Mouse (Mus musculus) mature B cell (primary cell): Measurements from ENCODE around the gene Fcgr2b.
"Not testable (repeated sequence)": the region's sequence is repeated elsewhere in the genome, so short reads cannot be mapped to it uniquely, and the experiment has no call there.

Experiments
- in situ Hi-C: fragments of 300-500 bp; cut with MboI; formaldehyde crosslinking; loops from 2 replicates; pipeline ENCODE4 v1.14.3; 2019

Fcgr2b gene

GRCm38 (mm10) chr1:170975751-170976161 is 591 bp downstream of the Fcgr2b start:
- in situ Hi-C loops = no loop called here

GRCm38 (mm10) chr1:170975350-170975749 is 997 bp downstream of the Fcgr2b start:
- in situ Hi-C loops = not testable (repeated sequence)

DNA sequence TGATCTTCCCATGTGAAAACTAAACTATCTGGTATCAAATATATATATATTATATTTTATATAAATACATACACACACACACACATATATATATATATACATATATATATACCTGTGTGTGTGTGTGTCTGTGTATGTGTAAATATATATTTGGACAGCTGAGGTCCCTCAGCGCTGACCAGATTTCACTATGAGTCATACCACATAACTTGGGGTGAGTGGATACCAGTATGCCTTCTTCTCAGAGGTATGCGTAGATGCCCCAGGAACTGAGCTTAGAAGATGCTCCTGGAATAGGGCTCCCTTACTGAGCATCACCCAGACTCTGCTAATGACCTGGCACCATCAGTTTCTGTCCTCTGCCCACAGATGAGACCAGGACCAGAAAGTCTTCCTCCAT is 1.6 kb downstream of the Fcgr2b start:
- in situ Hi-C loops = no loop called here

DNA sequence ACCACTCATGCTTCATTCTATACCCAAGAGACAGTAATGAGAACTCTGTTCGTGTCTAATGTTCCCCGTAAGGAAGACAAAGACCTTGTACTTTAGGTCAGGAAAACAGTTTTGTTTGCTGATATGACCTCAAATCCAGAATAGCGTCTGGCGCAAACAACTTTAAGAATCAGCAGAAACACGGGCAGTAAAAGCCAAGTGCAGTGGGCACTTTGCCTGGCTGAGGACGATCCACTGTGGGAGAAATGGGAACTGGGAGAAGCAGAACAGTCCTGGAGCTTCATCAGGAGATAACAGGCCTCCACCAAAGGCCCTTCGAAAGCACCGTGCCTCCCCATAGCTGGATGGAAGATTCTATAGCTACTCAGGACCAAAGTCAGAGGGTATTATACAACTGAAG is 2.2 kb downstream of the Fcgr2b start:
- in situ Hi-C loops = no loop called here

GRCm38 (mm10) chr1:170972936-170973335 is 3.4 kb downstream of the Fcgr2b start:
- in situ Hi-C loops = no loop called here

GRCm38 (mm10) chr1:170972494-170972893 is 3.9 kb downstream of the Fcgr2b start:
- in situ Hi-C loops = no loop called here

- in situ Hi-C loops = no loop called here
Observed at GRCm38 (mm10) chr1:170968576-170968975, 7.8 kb downstream of the Fcgr2b start.

- in situ Hi-C loops = no loop called here
Observed at GRCm38 (mm10) chr1:170967581-170967980, 8.8 kb downstream of the Fcgr2b start.

- in situ Hi-C loops = no loop called here
Observed at GRCm38 (mm10) chr1:170963087-170963486, 13.3 kb downstream of the Fcgr2b start.

DNA sequence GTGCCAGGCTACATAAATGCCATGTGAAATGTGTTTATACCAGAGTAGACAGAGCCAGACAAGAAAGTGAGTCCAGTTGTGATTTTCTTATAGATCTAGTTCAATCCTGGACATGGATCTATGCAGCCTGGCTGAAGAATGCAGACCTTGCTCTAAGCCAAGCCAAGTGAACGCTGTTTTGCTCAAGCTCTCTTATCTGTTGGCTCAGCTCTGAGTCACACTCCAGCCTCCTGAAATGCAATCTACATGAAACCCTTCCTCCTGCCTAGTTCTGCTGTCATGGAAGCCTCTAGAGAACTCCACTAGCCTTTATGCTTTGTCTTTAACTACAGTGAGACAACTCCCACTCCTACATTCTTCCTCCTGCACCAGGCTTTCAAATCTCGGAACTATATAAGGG is 14.0 kb downstream of the Fcgr2b start:
- in situ Hi-C loops = no loop called here

- in situ Hi-C loops = no loop called here
Observed at GRCm38 (mm10) chr1:170961101-170961500, 15.2 kb downstream of the Fcgr2b start.

- in situ Hi-C loops = no loop called here
Observed at GRCm38 (mm10) chr1:170959791-170960190, 16.6 kb downstream of the Fcgr2b start.

DNA sequence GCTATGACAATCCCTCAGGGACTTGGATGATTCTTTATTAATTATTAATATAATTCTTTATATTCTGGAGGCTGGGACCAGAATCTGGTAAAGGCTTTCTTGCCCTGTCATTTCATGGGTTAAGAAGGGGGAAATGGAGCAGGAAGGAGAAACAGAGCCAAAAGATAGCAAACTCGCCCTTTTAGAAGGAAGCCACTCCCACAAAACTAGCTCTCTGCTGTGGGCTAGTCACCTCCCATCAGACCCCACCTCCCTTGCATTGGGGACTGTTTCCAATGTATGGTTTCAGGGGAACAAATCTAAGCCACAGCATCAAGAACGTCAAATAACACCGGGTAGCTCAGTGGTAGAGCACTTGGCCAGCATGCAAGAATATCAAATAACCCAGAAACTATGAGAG is 18.1 kb downstream of the Fcgr2b start:
- in situ Hi-C loops = no loop called here

GRCm38 (mm10) chr1:170953192-170953591 is 23.2 kb downstream of the Fcgr2b start:
- in situ Hi-C loops = no loop called here

GRCm38 (mm10) chr1:170950772-170951171 is 25.6 kb downstream of the Fcgr2b start:
- in situ Hi-C loops = no loop called here

GRCm38 (mm10) chr1:170944908-170945307 is 31.4 kb downstream of the Fcgr2b start:
- in situ Hi-C loops = not testable (repeated sequence)

- in situ Hi-C loops = not testable (repeated sequence)
Observed at GRCm38 (mm10) chr1:170944151-170944550, 32.2 kb downstream of the Fcgr2b start.

- in situ Hi-C loops = no loop called here
Observed at GRCm38 (mm10) chr1:170939255-170939654, 37.1 kb downstream of the Fcgr2b start.

- in situ Hi-C loops = no loop called here
Observed at GRCm38 (mm10) chr1:170934383-170934782, 42.0 kb downstream of the Fcgr2b start.

GRCm38 (mm10) chr1:170933940-170934339 is 42.4 kb downstream of the Fcgr2b start:
- in situ Hi-C loops = no loop called here

DNA sequence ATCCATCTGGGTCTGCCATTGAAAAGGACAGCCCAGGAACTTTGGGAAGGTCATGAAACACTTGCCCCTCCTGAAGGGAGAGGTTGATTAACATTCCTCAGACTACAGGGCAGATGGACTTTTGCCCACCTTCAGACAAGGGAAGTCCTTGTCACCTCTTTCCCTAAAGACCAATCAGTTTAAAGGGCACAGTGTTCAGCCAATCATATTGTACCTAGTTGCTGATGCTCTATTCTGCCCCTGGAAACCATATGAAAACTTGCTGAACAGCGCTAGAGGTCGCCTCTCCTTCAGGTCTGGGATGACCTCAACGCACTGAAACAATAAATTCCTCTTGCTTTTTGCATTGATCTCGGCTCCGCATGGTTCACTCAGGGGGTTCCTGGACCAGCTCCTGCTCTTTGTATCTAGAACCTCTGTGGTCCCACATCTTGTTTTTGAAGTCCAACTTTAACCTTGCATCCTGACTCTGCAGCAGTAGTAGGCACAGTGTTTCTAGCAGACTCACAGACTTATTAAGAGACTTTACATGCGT is 42.9 kb downstream of the Fcgr2b start:
- in situ Hi-C loops = no loop called here

- in situ Hi-C loops = no loop called here
Observed at GRCm38 (mm10) chr1:170932043-170932442, 44.3 kb downstream of the Fcgr2b start.

- in situ Hi-C loops = no loop called here
Observed at GRCm38 (mm10) chr1:170929245-170929644, 47.1 kb downstream of the Fcgr2b start.

DNA sequence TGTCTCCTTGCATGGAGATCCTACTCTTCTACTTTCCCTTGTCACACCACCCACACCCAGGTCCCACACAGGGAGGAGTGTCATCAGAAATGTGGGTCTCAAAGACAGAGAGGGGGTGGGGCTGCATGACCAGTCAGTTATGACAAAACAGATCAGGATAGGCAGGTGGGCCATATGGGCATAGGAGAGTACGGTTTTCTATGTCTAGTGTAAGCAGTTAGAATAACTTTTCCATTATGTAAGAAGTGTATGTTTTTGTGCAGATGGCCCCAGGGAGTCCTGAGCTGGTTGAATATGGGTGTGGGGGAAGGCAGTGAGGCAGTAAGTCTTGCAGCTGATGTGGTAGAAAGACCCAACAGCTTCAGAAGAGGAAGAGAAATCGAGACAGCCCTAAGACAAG is 47.9 kb downstream of the Fcgr2b start:
- in situ Hi-C loops = no loop called here

- in situ Hi-C loops = no loop called here
Observed at GRCm38 (mm10) chr1:170927378-170927777, 49.0 kb downstream of the Fcgr2b start, which contains the start of gene Fcrla. Gene Fcrla (minus strand): TSS chr1:170927583.
